Mouse (Mus musculus) urinary bladder, adult 2 months (tissue): Measurements from ENCODE around the gene 3110009E18Rik. TPM values are rescaled to one million over a fixed set of nuclear protein-coding genes. Genes with fewer than 3 reads are reported as not detected.

Source experiments
- polyA plus RNA-seq: library from polyadenylated mRNA; depleted of rRNA; stranded (reverse); fragments of >200 nt; gene quantifications from 2 replicates; pipeline ENCODE4 v1.2.3, GENCODE M21; 2012; rRNA removed

The 3110009E18Rik gene
- polyA plus RNA-seq, 1 experiment = 9.5 TPM

Other genes starting within 250 kb of the 3110009E18Rik start
- 4.3 and 4.5 TPM in 2 replicates for gene Tmem177, start 208.0 kb upstream of the 3110009E18Rik start, polyA plus RNA-seq
- gene Cfap221, start 124.0 kb upstream of the 3110009E18Rik start, polyA plus RNA-seq = not detected in 2 replicates
- gene Sctr, start 114.3 kb upstream of the 3110009E18Rik start, polyA plus RNA-seq = 0.22 and 0.25 TPM in 2 replicates
- 6.6 and 7.6 TPM in 2 replicates for gene Tmem37, start 47.1 kb upstream of the 3110009E18Rik start, polyA plus RNA-seq
- gene Dbi, start 109 bp upstream of the 3110009E18Rik start, polyA plus RNA-seq = 364 and 515 TPM in 2 replicates
- 34.7 and 39.8 TPM in 2 replicates for gene Steap3, start 151.5 kb downstream of the 3110009E18Rik start, polyA plus RNA-seq
- gene C1ql2, start 219.4 kb downstream of the 3110009E18Rik start, polyA plus RNA-seq = 0.07 and 0.11 TPM in 2 replicates